In the genomic region with DNA sequence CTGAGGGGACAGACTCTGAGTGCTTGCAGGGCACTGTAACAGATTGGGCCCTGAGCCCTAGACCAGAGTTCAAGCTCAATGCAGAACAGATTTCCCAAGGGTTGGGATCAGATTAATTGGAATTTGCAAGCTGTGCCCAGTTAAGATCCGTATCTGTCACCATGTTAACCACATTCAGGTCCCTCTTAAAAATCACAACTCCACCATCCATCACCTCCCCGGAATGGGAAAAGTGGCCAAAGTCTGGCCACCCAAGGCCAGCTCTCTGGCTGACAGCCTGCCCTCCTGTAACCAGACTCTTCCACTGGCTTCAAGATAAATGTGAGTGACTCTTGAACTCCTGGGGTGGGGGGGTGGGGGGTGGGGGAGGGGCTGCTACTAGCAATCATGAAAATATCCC, we compare ENCODE assay signal across 19 mouse cellular contexts.
DNase-seq lines count a peak whose midpoint lies in the region; ATAC-seq lines count a peak whose summit lies in the region.
"Had no signal": no experiment of that assay in that cellular context is flagged by ENCODE, and none has a peak within 500 bp of the region (broad histone marks: within the 10 kb centered on the region; RNA-seq: fewer than 3 reads in every experiment).

No protein-coding gene starts in this region.

- no peak for ATAC-seq in erythroid progenitor cell, adult 5-6 weeks (replicated peaks; ENCODE audit: low FRiP score, poor library complexity, severe bottlenecking)
- ATAC-seq: activated CD4-positive, CD25-positive, alpha-beta regulatory T cell, adult 4 months; inflammation-experienced regulatory T-cells, adult 6 months; liver, postnatal 0 days; lung, postnatal 0 days had no signal

- peak; percentile 23 for DNase-seq in kidney, adult 9 months
- DNase-seq in kidney, postnatal 10 days: no peak
- peak; percentile 68 to 76 for DNase-seq in adrenal gland, postnatal 36 days
- peak; percentile 32 for DNase-seq in gastrocnemius, postnatal 10 days
- DNase-seq in heart, postnatal 10 days: no peak
- DNase-seq in lung, postnatal 10 days: no peak
- DNase-seq: cerebellum, adult 8-10 months; cerebellum, postnatal 36 days; heart, postnatal 4 days; kidney, adult 18-20 months; kidney, postnatal 25 days; layer of hippocampus, postnatal 36 days; liver, postnatal 0 days; right cerebral cortex, postnatal 14 days; thymus, postnatal 25 days had no signal

- intact Hi-C loops in heart, postnatal 10 days (cut with DNase I): no loop called here

Comparison
In these comparisons a context has a peak if more than half of its experiments do, and no peak if none do; other contexts are left out.
1. DNase-seq: peak in kidney, adult 9 months (single experiment), adrenal gland, postnatal 36 days (2 of 2) and gastrocnemius, postnatal 10 days (single experiment); none in kidney, postnatal 10 days (single experiment), heart, postnatal 10 days (0 of 2) and lung, postnatal 10 days (single experiment).